ENCODE assay signal across 30 mouse cellular contexts in the genomic region with DNA sequence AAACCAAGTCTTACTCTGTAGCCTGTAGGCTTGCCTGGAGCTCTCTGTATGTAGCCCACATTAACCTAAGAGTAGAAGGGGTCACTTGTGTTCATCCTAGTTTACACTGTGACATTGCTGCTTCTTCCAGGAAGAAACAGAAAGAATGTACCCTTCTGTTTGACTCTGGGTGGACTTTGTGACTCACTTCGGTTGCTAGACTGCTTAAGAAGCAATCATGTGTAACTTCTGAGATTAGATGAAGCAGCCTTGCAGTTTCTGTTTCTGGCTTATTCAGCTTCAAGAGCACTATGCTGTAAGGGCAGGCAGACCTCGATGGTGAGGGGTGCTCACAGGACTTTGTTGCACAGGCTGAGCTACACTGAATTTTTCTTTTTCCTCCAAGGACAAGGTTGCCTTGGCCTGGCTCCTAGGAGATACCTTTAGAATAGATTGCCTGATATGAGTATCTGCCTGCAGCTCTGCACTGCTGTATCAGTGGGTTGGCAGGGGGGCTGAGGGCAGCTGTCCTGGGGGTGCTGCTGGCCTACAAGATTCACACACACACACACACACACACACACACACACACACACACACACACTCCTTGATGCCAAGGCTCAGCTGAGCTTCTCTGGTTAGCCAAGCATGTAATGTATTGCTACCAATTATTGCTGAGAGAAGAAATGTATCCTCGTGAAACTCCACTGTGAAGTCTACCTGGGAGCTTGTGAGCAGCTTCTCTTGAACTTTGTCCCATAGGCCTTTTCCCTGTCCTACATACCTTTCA. TPM values are rescaled to one million over a fixed set of nuclear protein-coding genes. Genes with fewer than 3 reads are reported as not detected.
DNase-seq lines count a peak whose midpoint lies in the region; ATAC-seq and TF ChIP-seq lines count a peak whose summit lies in the region.
"Had no signal": no experiment of that assay in that cellular context is flagged by ENCODE, and none has a peak within 500 bp of the region (broad histone marks: within the 10 kb centered on the region; RNA-seq: fewer than 3 reads in every experiment).

No protein-coding gene starts in this region.

- no peak overlapping the region for H3K4me3 ChIP-seq in kidney, postnatal 0 days (replicated peaks; ENCODE audit: low read depth, low read length)
- no peak overlapping the region for H3K4me3 ChIP-seq in small intestine, adult 2 months (ENCODE audit: low read depth, low read length)
- H3K4me3 ChIP-seq: embryonic facial prominence, embryonic 10.5 days; forebrain, embryonic 15.5 days; heart, embryonic 13.5 days; hindbrain, embryonic 12.5 days; limb, embryonic 12.5 days; megakaryocyte, embryonic 14.5 days; myocyte; neural tube, embryonic 13.5 days; stomach, embryonic 15.5 days had no signal

- H3K36me3 ChIP-seq in kidney, postnatal 0 days (ENCODE audit: insufficient read depth, low read length), result no peaks in the 10 kb centered on the region
- no peaks in the 10 kb centered on the region for H3K36me3 ChIP-seq in small intestine, adult 2 months (ENCODE audit: control insufficient read depth, insufficient read depth, low read length)
- H3K36me3 ChIP-seq: embryonic facial prominence, embryonic 10.5 days; forebrain, embryonic 15.5 days; heart, embryonic 13.5 days; hindbrain, embryonic 12.5 days; limb, embryonic 12.5 days; neural tube, embryonic 13.5 days; stomach, embryonic 15.5 days had no signal

- POLR2A ChIA-PET in Patski (lab: Charles Lee), result no interaction called here

- peak; percentile 76 for ATAC-seq in Patski
- peak; percentile 52; the same call in 1 of the 2 replicates for ATAC-seq in kidney, postnatal 0 days (replicated peaks; ENCODE audit: low FRiP score, low read depth)
- no peak for ATAC-seq in megakaryocyte-erythroid progenitor cell, adult 5-6 weeks (replicated peaks; ENCODE audit: low FRiP score, low TSS enrichment, poor library complexity, severe bottlenecking)
- ATAC-seq: forebrain, embryonic 15.5 days; liver, postnatal 0 days; midbrain, embryonic 16.5 days had no signal

- H3K4me2 ChIP-seq in kidney, postnatal 0 days (ENCODE audit: low read length), result no peak overlapping the region
- H3K4me2 ChIP-seq: forebrain, embryonic 15.5 days; heart, embryonic 13.5 days; hindbrain, embryonic 12.5 days; limb, embryonic 12.5 days; liver, embryonic 11.5 days; neural tube, embryonic 13.5 days; stomach, embryonic 15.5 days had no signal

- peaks cover 17% of the 10 kb centered on the region for H3K27me3 ChIP-seq in Patski
- no peaks in the 10 kb centered on the region for H3K27me3 ChIP-seq in kidney, postnatal 0 days (ENCODE audit: insufficient read depth, low read length)
- no peaks in the 10 kb centered on the region for H3K27me3 ChIP-seq in small intestine, adult 2 months (ENCODE audit: control insufficient read depth, insufficient read depth, low read length)
- H3K27me3 ChIP-seq: forebrain, embryonic 15.5 days; hindbrain, embryonic 12.5 days; limb, embryonic 12.5 days; neural tube, embryonic 13.5 days; stomach, embryonic 15.5 days had no signal

- H3K27ac ChIP-seq in kidney, postnatal 0 days, result no peak overlapping the region
- peak overlapping the region; percentile 72 for H3K27ac ChIP-seq in small intestine, adult 2 months (ENCODE audit: insufficient read depth, low read depth, low read length)
- H3K27ac ChIP-seq: embryonic facial prominence, embryonic 10.5 days; forebrain, embryonic 15.5 days; heart, embryonic 13.5 days; hindbrain, embryonic 12.5 days; limb, embryonic 12.5 days; neural tube, embryonic 13.5 days; stomach, embryonic 15.5 days had no signal

- in situ Hi-C loops in Patski (cut with MboI; ENCODE audit: low pct_unique_long_range_greater_than_20kb), result no loop called here

- H3K4me1 ChIP-seq in kidney, postnatal 0 days (replicated peaks; ENCODE audit: insufficient read depth, low read length), result no peaks in the 10 kb centered on the region
- H3K4me1 ChIP-seq in small intestine, adult 2 months (ENCODE audit: control insufficient read depth, insufficient read depth, insufficient read length, low read length), result peaks cover 7% of the 10 kb centered on the region; the same call in 1 of the 2 replicates
- H3K4me1 ChIP-seq: embryonic facial prominence, embryonic 10.5 days; forebrain, embryonic 15.5 days; heart, embryonic 13.5 days; hindbrain, embryonic 12.5 days; limb, embryonic 12.5 days; megakaryocyte, embryonic 14.5 days; neural tube, embryonic 13.5 days; stomach, embryonic 15.5 days had no signal

- H3K9ac ChIP-seq in kidney, postnatal 0 days (ENCODE audit: low read depth, low read length), result no peak overlapping the region
- H3K9ac ChIP-seq: forebrain, embryonic 15.5 days; heart, embryonic 13.5 days; hindbrain, embryonic 12.5 days; limb, embryonic 12.5 days; liver, postnatal 0 days; neural tube, embryonic 13.5 days; stomach, embryonic 15.5 days had no signal

- TF ChIP-seq POLR2A in small intestine, adult 2 months (IDR thresholded peaks at IDR 0.05; ENCODE audit: low read depth, low read length), result no peak

- DNase-seq in Patski (ENCODE audit: low read depth, low spot score), result no peak
- peak; percentile 18 for DNase-seq in kidney, adult 18-20 months
- DNase-seq in kidney, postnatal 0 days (ENCODE audit: low spot score), result peak; percentile 3
- no peak for DNase-seq in left cerebral cortex, adult 11 months (ENCODE audit: low spot score)
- DNase-seq in urinary bladder, postnatal 4 days (ENCODE audit: low spot score in 2 of 2), result no peak
- no peak for DNase-seq in B cell, adult 2 months
- DNase-seq: adrenal gland, adult 2 months; cerebellum, adult 11-12 months; cerebellum, postnatal 10 days; gastrocnemius, postnatal 14 days; heart, adult 18-20 months; layer of hippocampus, postnatal 36 days; liver, postnatal 0 days; lung, postnatal 10 days; right cerebral cortex, adult 18-20 months; right cerebral cortex, postnatal 4 days; thymus, adult 18-20 months had no signal

- TF ChIP-seq CTCF in Patski (IDR thresholded peaks at IDR 0.05), result no peak
- TF ChIP-seq CTCF in kidney, postnatal 0 days (IDR thresholded peaks at IDR 0.05; ENCODE audit: low read depth), result no peak
- no peak for TF ChIP-seq CTCF in small intestine, adult 2 months (IDR thresholded peaks at IDR 0.05; ENCODE audit: extremely low read depth, insufficient read length, insufficient replicate concordance, low read depth, low read length)

- H3K9me3 ChIP-seq in kidney, postnatal 0 days (replicated peaks; ENCODE audit: low read length), result no peaks in the 10 kb centered on the region
- H3K9me3 ChIP-seq: embryonic facial prominence, embryonic 10.5 days; forebrain, embryonic 15.5 days; heart, embryonic 13.5 days; hindbrain, embryonic 12.5 days; limb, embryonic 12.5 days; megakaryocyte, embryonic 14.5 days; neural tube, embryonic 13.5 days; stomach, embryonic 15.5 days had no signal

- whole genome bisulfite sequencing in kidney, postnatal 0 days, result 56% methylated on average over 3 of the region's 3 CpGs
- WGBS in small intestine, adult 2 months, result 19% methylated on average over 3 of the region's 3 CpGs

- CTCF ChIA-PET in Patski (lab: Charles Lee), result interaction anchor here (1.5 kb wide), 1 partner anchor 13 kb away, joined by 4 read pairs; no protein-coding TSS in a partner anchor

RNA-seq across cellular contexts. Expression of gene Hmgb3, which starts 17.6 kb away (rescaled TPM):
- 112 TPM for polyA plus RNA-seq in Patski (2021)
- 171 and 199 TPM in 2 replicates for polyA plus RNA-seq in kidney, postnatal 0 days (2015; fragmentation: Nextera tagmentation; extraction: Ambion mirVana)
- 2.8 and 24.0 TPM in 2 replicates for polyA plus RNA-seq in small intestine, adult 2 months (2012; rRNA removed)
- total RNA-seq in megakaryocyte-erythroid progenitor cell, adult 5-6 weeks (2014; fragmentation: Nextera tagmentation), result 299 and 321 TPM in 2 replicates
- 584 TPM in 2 replicates for total RNA-seq in megakaryocyte-erythroid progenitor cell, adult 5-6 weeks (2017)

Comparison
In these comparisons a context has a peak if more than half of its experiments do, and no peak if none do; other contexts are left out.
1. DNase-seq: peak in kidney, adult 18-20 months (single experiment) and kidney, postnatal 0 days (single experiment); none in Patski (single experiment), left cerebral cortex, adult 11 months (single experiment), urinary bladder, postnatal 4 days (0 of 2) and B cell, adult 2 months (0 of 2).